Mouse (Mus musculus): Measurements from ENCODE around the gene Cables2. TPM values are rescaled to one million over a fixed set of nuclear protein-coding genes. Genes with fewer than 3 reads are reported as not detected.

Cables2 gene
- polyA plus RNA-seq, 1 experiment from 2014 or later, result 15.8 TPM

GRCm38 (mm10) chr2:180306009-180306408 is 32.7 kb upstream of the Cables2 start:
- no peak for ATAC-seq (ENCODE audit: insufficient number of reproducible peaks, low FRiP score, low TSS enrichment, low read depth)
- no peak overlapping the region for H3K4me2 ChIP-seq (ENCODE audit: low read depth, severe bottlenecking)
- 82% methylated on average over 2 of the region's 2 CpGs for WGBS
- H3K9me3 ChIP-seq (ENCODE audit: control insufficient read depth, low read length), result no peaks in the 10 kb centered on the region
- no peaks in the 10 kb centered on the region for H3K36me3 ChIP-seq (ENCODE audit: control insufficient read depth, insufficient read depth, low read length)
- no peaks in the 10 kb centered on the region for H3K27me3 ChIP-seq (ENCODE audit: control insufficient read depth, insufficient read depth, low read length)
- no peak overlapping the region for H3K4me3 ChIP-seq (ENCODE audit: low read depth, low read length)
- H3K27ac ChIP-seq (replicated peaks; ENCODE audit: low read depth, low read length), result no peak overlapping the region
- no peaks in the 10 kb centered on the region for H3K4me1 ChIP-seq (ENCODE audit: control insufficient read depth, insufficient read depth, low read length)
- H3K9ac ChIP-seq (ENCODE audit: low read length), result no peak overlapping the region
- no peak for DNase-seq (ENCODE audit: low spot score)

- no peak overlapping the region for H3K4me2 ChIP-seq (ENCODE audit: low read depth, severe bottlenecking)
- no peaks in the 10 kb centered on the region for H3K9me3 ChIP-seq (ENCODE audit: control insufficient read depth, low read length)
- no peak for DNase-seq (ENCODE audit: low spot score)
- H3K36me3 ChIP-seq (ENCODE audit: control insufficient read depth, insufficient read depth, low read length), result no peaks in the 10 kb centered on the region
- no peak overlapping the region for H3K4me3 ChIP-seq (ENCODE audit: low read depth, low read length)
- ATAC-seq (ENCODE audit: insufficient number of reproducible peaks, low FRiP score, low TSS enrichment, low read depth), result no peak
- no peak overlapping the region for H3K27ac ChIP-seq (replicated peaks; ENCODE audit: low read depth, low read length)
- H3K9ac ChIP-seq (ENCODE audit: low read length), result no peak overlapping the region
- H3K4me1 ChIP-seq (ENCODE audit: control insufficient read depth, insufficient read depth, low read length), result no peaks in the 10 kb centered on the region
- no peaks in the 10 kb centered on the region for H3K27me3 ChIP-seq (ENCODE audit: control insufficient read depth, insufficient read depth, low read length)
- 88% methylated on average over 3 of the region's 3 CpGs for WGBS
These were observed 32.2 kb upstream of the Cables2 start for GRCm38 (mm10) chr2:180305490-180305889.

GRCm38 (mm10) chr2:180304554-180304953 is 31.3 kb upstream of the Cables2 start:
- H3K9ac ChIP-seq (ENCODE audit: low read length), result no peak overlapping the region
- H3K36me3 ChIP-seq (ENCODE audit: control insufficient read depth, insufficient read depth, low read length), result no peaks in the 10 kb centered on the region
- H3K9me3 ChIP-seq (ENCODE audit: control insufficient read depth, low read length), result no peaks in the 10 kb centered on the region
- no peak overlapping the region for H3K4me3 ChIP-seq (ENCODE audit: low read depth, low read length)
- no peaks in the 10 kb centered on the region for H3K4me1 ChIP-seq (ENCODE audit: control insufficient read depth, insufficient read depth, low read length)
- H3K27ac ChIP-seq (replicated peaks; ENCODE audit: low read depth, low read length), result no peak overlapping the region
- no peak for DNase-seq (ENCODE audit: low spot score)
- 61% methylated on average over 4 of the region's 4 CpGs for WGBS
- ATAC-seq (ENCODE audit: insufficient number of reproducible peaks, low FRiP score, low TSS enrichment, low read depth), result no peak
- no peak overlapping the region for H3K4me2 ChIP-seq (ENCODE audit: low read depth, severe bottlenecking)
- H3K27me3 ChIP-seq (ENCODE audit: control insufficient read depth, insufficient read depth, low read length), result no peaks in the 10 kb centered on the region

GRCm38 (mm10) chr2:180303468-180303867 is 30.2 kb upstream of the Cables2 start:
- Histone ChIP-seq H3K9ac (ENCODE audit: low read length) (no peak overlapping the region), H3K27me3 (ENCODE audit: control insufficient read depth, insufficient read depth, low read length) (no peaks in the 10 kb centered on the region), H3K36me3 (ENCODE audit: control insufficient read depth, insufficient read depth, low read length) (no peaks in the 10 kb centered on the region), H3K9me3 (ENCODE audit: control insufficient read depth, low read length) (no peaks in the 10 kb centered on the region), H3K27ac (replicated peaks; ENCODE audit: low read depth, low read length) (no peak overlapping the region), H3K4me1 (ENCODE audit: control insufficient read depth, insufficient read depth, low read length) (no peaks in the 10 kb centered on the region), H3K4me2 (ENCODE audit: low read depth, severe bottlenecking) (no peak overlapping the region), H3K4me3 (ENCODE audit: low read depth, low read length) (no peak overlapping the region)
- ATAC-seq (ENCODE audit: insufficient number of reproducible peaks, low FRiP score, low TSS enrichment, low read depth) (no peak), DNase-seq (ENCODE audit: low spot score) (no peak)
- WGBS, result 43% methylated on average over 12 of the region's 12 CpGs

- H3K4me3 ChIP-seq (ENCODE audit: low read depth, low read length), result no peak overlapping the region
- no peaks in the 10 kb centered on the region for H3K9me3 ChIP-seq (ENCODE audit: control insufficient read depth, low read length)
- H3K27ac ChIP-seq (replicated peaks; ENCODE audit: low read depth, low read length), result no peak overlapping the region
- no peaks in the 10 kb centered on the region for H3K36me3 ChIP-seq (ENCODE audit: control insufficient read depth, insufficient read depth, low read length)
- H3K9ac ChIP-seq (ENCODE audit: low read length), result no peak overlapping the region
- 80% methylated on average over 4 of the region's 4 CpGs for WGBS
- H3K4me2 ChIP-seq (ENCODE audit: low read depth, severe bottlenecking), result no peak overlapping the region
- DNase-seq (ENCODE audit: low spot score), result no peak
- ATAC-seq (ENCODE audit: insufficient number of reproducible peaks, low FRiP score, low TSS enrichment, low read depth), result no peak
- no peaks in the 10 kb centered on the region for H3K27me3 ChIP-seq (ENCODE audit: control insufficient read depth, insufficient read depth, low read length)
- no peaks in the 10 kb centered on the region for H3K4me1 ChIP-seq (ENCODE audit: control insufficient read depth, insufficient read depth, low read length)
These were observed 28.9 kb upstream of the Cables2 start for GRCm38 (mm10) chr2:180302201-180302600.

- DNase-seq (ENCODE audit: low spot score) (no peak), ATAC-seq (ENCODE audit: insufficient number of reproducible peaks, low FRiP score, low TSS enrichment, low read depth) (no peak)
- Histone ChIP-seq H3K36me3 (ENCODE audit: control insufficient read depth, insufficient read depth, low read length) (no peaks in the 10 kb centered on the region), H3K9ac (ENCODE audit: low read length) (no peak overlapping the region), H3K4me1 (ENCODE audit: control insufficient read depth, insufficient read depth, low read length) (no peaks in the 10 kb centered on the region), H3K27ac (replicated peaks; ENCODE audit: low read depth, low read length) (no peak overlapping the region), H3K4me2 (ENCODE audit: low read depth, severe bottlenecking) (no peak overlapping the region), H3K27me3 (ENCODE audit: control insufficient read depth, insufficient read depth, low read length) (no peaks in the 10 kb centered on the region), H3K9me3 (ENCODE audit: control insufficient read depth, low read length) (no peaks in the 10 kb centered on the region), H3K4me3 (ENCODE audit: low read depth, low read length) (no peak overlapping the region)
- 23% methylated on average over 5 of the region's 5 CpGs for WGBS
These were observed 27.5 kb upstream of the Cables2 start for GRCm38 (mm10) chr2:180300771-180301170.

- no peak overlapping the region for H3K27ac ChIP-seq (replicated peaks; ENCODE audit: low read depth, low read length)
- H3K9me3 ChIP-seq (ENCODE audit: control insufficient read depth, low read length), result no peaks in the 10 kb centered on the region
- no peak for DNase-seq (ENCODE audit: low spot score)
- 58% methylated on average over 2 of the region's 2 CpGs for WGBS
- no peak overlapping the region for H3K9ac ChIP-seq (ENCODE audit: low read length)
- H3K4me2 ChIP-seq (ENCODE audit: low read depth, severe bottlenecking), result no peak overlapping the region
- H3K4me3 ChIP-seq (ENCODE audit: low read depth, low read length), result no peak overlapping the region
- H3K4me1 ChIP-seq (ENCODE audit: control insufficient read depth, insufficient read depth, low read length), result no peaks in the 10 kb centered on the region
- H3K36me3 ChIP-seq (ENCODE audit: control insufficient read depth, insufficient read depth, low read length), result no peaks in the 10 kb centered on the region
- H3K27me3 ChIP-seq (ENCODE audit: control insufficient read depth, insufficient read depth, low read length), result no peaks in the 10 kb centered on the region
- no peak for ATAC-seq (ENCODE audit: insufficient number of reproducible peaks, low FRiP score, low TSS enrichment, low read depth)
These were observed 27.0 kb upstream of the Cables2 start for GRCm38 (mm10) chr2:180300252-180300651.

GRCm38 (mm10) chr2:180292906-180293305 is 19.6 kb upstream of the Cables2 start:
- no peaks in the 10 kb centered on the region for H3K36me3 ChIP-seq (ENCODE audit: control insufficient read depth, insufficient read depth, low read length)
- no peak overlapping the region for H3K4me2 ChIP-seq (ENCODE audit: low read depth, severe bottlenecking)
- no peak overlapping the region for H3K9ac ChIP-seq (ENCODE audit: low read length)
- no peak for ATAC-seq (ENCODE audit: insufficient number of reproducible peaks, low FRiP score, low TSS enrichment, low read depth)
- no peaks in the 10 kb centered on the region for H3K9me3 ChIP-seq (ENCODE audit: control insufficient read depth, low read length)
- DNase-seq (ENCODE audit: low spot score), result no peak
- 0 out of 2 replicates have a peak, but pooled peaks cover 4% of the 10 kb centered on the region for H3K4me1 ChIP-seq (ENCODE audit: control insufficient read depth, insufficient read depth, low read length)
- no peak overlapping the region for H3K4me3 ChIP-seq (ENCODE audit: low read depth, low read length)
- H3K27ac ChIP-seq (replicated peaks; ENCODE audit: low read depth, low read length), result no peak overlapping the region
- 79% methylated on average over 8 of the region's 8 CpGs for WGBS
- no peaks in the 10 kb centered on the region for H3K27me3 ChIP-seq (ENCODE audit: control insufficient read depth, insufficient read depth, low read length)

- H3K4me2 ChIP-seq (ENCODE audit: low read depth, severe bottlenecking), result no peak overlapping the region
- no peak overlapping the region for H3K4me3 ChIP-seq (ENCODE audit: low read depth, low read length)
- no peak for ATAC-seq (ENCODE audit: insufficient number of reproducible peaks, low FRiP score, low TSS enrichment, low read depth)
- H3K9ac ChIP-seq (ENCODE audit: low read length), result no peak overlapping the region
- DNase-seq (ENCODE audit: low spot score), result no peak
- 61% methylated on average over 4 of the region's 4 CpGs for WGBS
- 0 out of 2 replicates have a peak, but pooled peaks cover 4% of the 10 kb centered on the region for H3K4me1 ChIP-seq (ENCODE audit: control insufficient read depth, insufficient read depth, low read length)
- no peaks in the 10 kb centered on the region for H3K36me3 ChIP-seq (ENCODE audit: control insufficient read depth, insufficient read depth, low read length)
- no peaks in the 10 kb centered on the region for H3K9me3 ChIP-seq (ENCODE audit: control insufficient read depth, low read length)
- no peaks in the 10 kb centered on the region for H3K27me3 ChIP-seq (ENCODE audit: control insufficient read depth, insufficient read depth, low read length)
- no peak overlapping the region for H3K27ac ChIP-seq (replicated peaks; ENCODE audit: low read depth, low read length)
These were observed 18.7 kb upstream of the Cables2 start for GRCm38 (mm10) chr2:180292026-180292425.
